Comparison of ENCODE assay signal across 18 mouse cellular contexts in genomic region chr17:3419368-3419928, GRCm38 (mm10).
DNase-seq lines count a peak whose midpoint lies in the region; ATAC-seq and TF ChIP-seq lines count a peak whose summit lies in the region.
"Had no signal": no experiment of that assay in that cellular context is flagged by ENCODE, and none has a peak within 500 bp of the region (broad histone marks: within the 10 kb centered on the region; RNA-seq: fewer than 3 reads in every experiment).

No protein-coding gene starts in this region.

- CTCF ChIA-PET in Patski (lab: Charles Lee) = interaction anchor here (0.9 to 1.7 kb wide), 3 partner anchors 17 to 99 kb away, joined by 3 to 6 read pairs (median 3); no protein-coding TSS in a partner anchor

- no peak overlapping the region for H3K4me2 ChIP-seq in embryonic facial prominence, embryonic 13.5 days
- H3K4me2 ChIP-seq in myocyte (ENCODE audit: low read depth) = peak overlapping the region; percentile 63
- H3K4me2 ChIP-seq in stomach, postnatal 0 days (replicated peaks; ENCODE audit: low read depth) = no peak overlapping the region
- no peak overlapping the region for H3K4me2 ChIP-seq in kidney, embryonic 14.5 days (replicated peaks; ENCODE audit: low read depth, low read length)
- H3K4me2 ChIP-seq: heart, embryonic 13.5 days; limb, embryonic 15.5 days; midbrain, embryonic 12.5 days had no signal

- in situ Hi-C loops in Patski (cut with MboI; ENCODE audit: low pct_unique_long_range_greater_than_20kb) = no loop called here

- H3K36me3 ChIP-seq in embryonic facial prominence, embryonic 13.5 days = peaks cover 34% of the 10 kb centered on the region
- no peaks in the 10 kb centered on the region for H3K36me3 ChIP-seq in embryonic facial prominence, embryonic 10.5 days (replicated peaks)
- H3K36me3 ChIP-seq in myocyte (ENCODE audit: control insufficient read depth, insufficient read depth) = no peaks in the 10 kb centered on the region
- H3K36me3 ChIP-seq in stomach, postnatal 0 days (ENCODE audit: control insufficient read depth, insufficient read depth, low read length) = no peaks in the 10 kb centered on the region
- no peaks in the 10 kb centered on the region for H3K36me3 ChIP-seq in kidney, embryonic 14.5 days (ENCODE audit: control insufficient read depth, insufficient read depth, low read length)
- H3K36me3 ChIP-seq: heart, embryonic 13.5 days; hindbrain, embryonic 10.5 days; midbrain, embryonic 12.5 days had no signal

- no peak for TF ChIP-seq EP300 in stomach, postnatal 0 days (optimal IDR thresholded peaks at IDR 0.05)

- H3K9ac ChIP-seq in embryonic facial prominence, embryonic 13.5 days = no peak overlapping the region
- no peak overlapping the region for H3K9ac ChIP-seq in stomach, postnatal 0 days (ENCODE audit: low read length)
- H3K9ac ChIP-seq in kidney, embryonic 14.5 days (ENCODE audit: low read depth, low read length) = no peak overlapping the region
- H3K9ac ChIP-seq: heart, embryonic 13.5 days; limb, embryonic 15.5 days; midbrain, embryonic 12.5 days had no signal

- no peak for TF ChIP-seq POLR2A in lung, adult 2 months (IDR thresholded peaks at IDR 0.05; ENCODE audit: borderline replicate concordance, extremely low read depth, low read depth, low read length)
- no peak for TF ChIP-seq POLR2A in myocyte (IDR thresholded peaks at IDR 0.05; ENCODE audit: insufficient read length, low read depth)

- TF ChIP-seq CTCF in lung, adult 2 months (IDR thresholded peaks at IDR 0.05; ENCODE audit: insufficient read depth, low read length) = no peak
- TF ChIP-seq CTCF in Patski (IDR thresholded peaks at IDR 0.05) = no peak
- TF ChIP-seq CTCF in stomach, postnatal 0 days (IDR thresholded peaks at IDR 0.05; ENCODE audit: low read depth) = no peak

- no peak for ATAC-seq in embryonic facial prominence, embryonic 13.5 days (ENCODE audit: insufficient number of reproducible peaks, insufficient read depth, low FRiP score, low TSS enrichment, low read depth)
- ATAC-seq in Patski = peak; percentile 92
- ATAC-seq in stomach, postnatal 0 days (ENCODE audit: low FRiP score, low TSS enrichment) = no peak
- no peak for ATAC-seq in kidney, embryonic 14.5 days (ENCODE audit: low FRiP score, low TSS enrichment)
- ATAC-seq: forebrain, embryonic 16.5 days had no signal

- 51% methylated on average over 10 of the region's 10 CpGs for WGBS in embryonic facial prominence, embryonic 13.5 days
- 71% methylated on average over 10 of the region's 10 CpGs for WGBS in embryonic facial prominence, embryonic 10.5 days
- 55% methylated on average over 10 of the region's 10 CpGs for WGBS in lung, adult 2 months
- WGBS in stomach, postnatal 0 days = 60% methylated on average over 10 of the region's 10 CpGs
- 44% methylated on average over 10 of the region's 10 CpGs for WGBS in kidney, embryonic 14.5 days

- no peak overlapping the region for H3ac ChIP-seq in myocyte (ENCODE audit: control insufficient read depth, insufficient read length)

- H3K4me1 ChIP-seq in embryonic facial prominence, embryonic 13.5 days = peaks cover 29% of the 10 kb centered on the region
- peaks cover 15% of the 10 kb centered on the region for H3K4me1 ChIP-seq in embryonic facial prominence, embryonic 10.5 days
- no peaks in the 10 kb centered on the region for H3K4me1 ChIP-seq in lung, adult 2 months (ENCODE audit: control insufficient read depth, insufficient read depth, low read length)
- H3K4me1 ChIP-seq in stomach, postnatal 0 days (replicated peaks; ENCODE audit: control insufficient read depth, insufficient read depth) = no peaks in the 10 kb centered on the region
- no peaks in the 10 kb centered on the region for H3K4me1 ChIP-seq in kidney, embryonic 14.5 days (ENCODE audit: control insufficient read depth, insufficient read depth, low read length)
- H3K4me1 ChIP-seq: midbrain, embryonic 12.5 days had no signal

- POLR2A ChIA-PET in Patski (lab: Charles Lee) = no interaction called here

- DNase-seq in embryonic facial prominence, embryonic 10.5 days (ENCODE audit: low spot score) = no peak
- DNase-seq in lung, postnatal 10 days = peak; percentile 20
- no peak for DNase-seq in lung, adult 2 months
- DNase-seq in Patski (ENCODE audit: low read depth, low spot score) = no peak
- no peak for DNase-seq in stomach, postnatal 0 days (ENCODE audit: low spot score)
- DNase-seq: gastrocnemius, postnatal 14 days; kidney, postnatal 10 days; layer of hippocampus, adult 9-11 months; right cerebral cortex, postnatal 4 days; thymus, postnatal 25 days had no signal

- no peaks in the 10 kb centered on the region for H3K9me3 ChIP-seq in embryonic facial prominence, embryonic 13.5 days
- H3K9me3 ChIP-seq in embryonic facial prominence, embryonic 10.5 days = no peaks in the 10 kb centered on the region
- H3K9me3 ChIP-seq in stomach, postnatal 0 days (ENCODE audit: control insufficient read depth, low read length) = no peaks in the 10 kb centered on the region
- no peaks in the 10 kb centered on the region for H3K9me3 ChIP-seq in kidney, embryonic 14.5 days (ENCODE audit: control insufficient read depth, low read length)
- H3K9me3 ChIP-seq: heart, embryonic 13.5 days; hindbrain, embryonic 10.5 days; limb, embryonic 15.5 days; midbrain, embryonic 12.5 days had no signal

- H3K4me3 ChIP-seq in embryonic facial prominence, embryonic 13.5 days = no peak overlapping the region
- H3K4me3 ChIP-seq in embryonic facial prominence, embryonic 10.5 days = no peak overlapping the region
- H3K4me3 ChIP-seq in lung, adult 2 months (replicated peaks; ENCODE audit: extremely low read depth, low read depth, low read length) = no peak overlapping the region
- H3K4me3 ChIP-seq in myocyte = no peak overlapping the region
- H3K4me3 ChIP-seq in stomach, postnatal 0 days (ENCODE audit: low read depth, low read length) = no peak overlapping the region
- no peak overlapping the region for H3K4me3 ChIP-seq in kidney, embryonic 14.5 days (ENCODE audit: low read length)
- H3K4me3 ChIP-seq: heart, embryonic 13.5 days; hindbrain, embryonic 10.5 days; limb, embryonic 15.5 days; midbrain, embryonic 12.5 days had no signal

- peak overlapping the region; percentile 16; the same call in 1 of the 2 replicates for H3K27ac ChIP-seq in embryonic facial prominence, embryonic 13.5 days
- no peak overlapping the region for H3K27ac ChIP-seq in embryonic facial prominence, embryonic 10.5 days (replicated peaks)
- H3K27ac ChIP-seq in stomach, postnatal 0 days (replicated peaks) = no peak overlapping the region
- H3K27ac ChIP-seq in kidney, embryonic 14.5 days (ENCODE audit: low read depth, low read length) = no peak overlapping the region
- H3K27ac ChIP-seq: heart, embryonic 13.5 days; hindbrain, embryonic 10.5 days; limb, embryonic 15.5 days; midbrain, embryonic 12.5 days had no signal

- H3K79me2 ChIP-seq in myocyte (ENCODE audit: control insufficient read depth, insufficient read depth) = peaks cover 4% of the 10 kb centered on the region

- no peaks in the 10 kb centered on the region for H3K27me3 ChIP-seq in embryonic facial prominence, embryonic 13.5 days
- peaks cover 23% of the 10 kb centered on the region for H3K27me3 ChIP-seq in embryonic facial prominence, embryonic 10.5 days (replicated peaks; ENCODE audit: low read depth, poor library complexity, severe bottlenecking)
- no peaks in the 10 kb centered on the region for H3K27me3 ChIP-seq in Patski
- H3K27me3 ChIP-seq in myocyte (ENCODE audit: control insufficient read depth, insufficient read depth, insufficient read length) = no peaks in the 10 kb centered on the region
- no peaks in the 10 kb centered on the region for H3K27me3 ChIP-seq in stomach, postnatal 0 days (ENCODE audit: control insufficient read depth, insufficient read depth, low read length)
- H3K27me3 ChIP-seq in kidney, embryonic 14.5 days (ENCODE audit: control insufficient read depth, insufficient read depth, low read length) = no peaks in the 10 kb centered on the region
- H3K27me3 ChIP-seq: limb, embryonic 15.5 days had no signal

TF ChIP-seq in myocyte, 11 proteins besides CTCF, POLR2A, EP300 and RAD21:
- TF ChIP-seq REST (IDR thresholded peaks at IDR 0.05; ENCODE audit: insufficient read depth, insufficient read length) (no peak), USF1 (IDR thresholded peaks at IDR 0.05; ENCODE audit: low read depth) (no peak), MAX (IDR thresholded peaks at IDR 0.05; ENCODE audit: low read depth) (no peak), TCF12 (IDR thresholded peaks at IDR 0.05; ENCODE audit: insufficient read depth, poor library complexity, severe bottlenecking) (peak; percentile 66), CEBPB (IDR thresholded peaks at IDR 0.05; ENCODE audit: insufficient read depth, poor library complexity, severe bottlenecking) (peak; percentile 43; the same call in 1 of the 2 replicates), E2F4 (IDR thresholded peaks at IDR 0.05; ENCODE audit: insufficient read depth) (no peak), MYOG (IDR thresholded peaks at IDR 0.05; ENCODE audit: control insufficient read depth in 1 of 3, insufficient read depth in 1 of 3, insufficient read length in 2 of 3, low read depth in 2 of 3) (peak in 1 of 3 experiments; percentile 50), TCF3 (IDR thresholded peaks at IDR 0.05; ENCODE audit: insufficient read length, low read depth) (no peak), MYOD1 (IDR thresholded peaks at IDR 0.05; ENCODE audit: control insufficient read depth in 1 of 3, insufficient read length in 2 of 3, low read depth in 2 of 3) (peak; percentile 85 to 95 (median 87))
